Comparison of ENCODE assay signal across 21 mouse cellular contexts in genomic region chr1:52226416-52226815, GRCm38 (mm10).
"Had no signal": no experiment of that assay in that cellular context is flagged by ENCODE, and none has a peak within 500 bp of the region (broad histone marks: within the 10 kb centered on the region; RNA-seq: fewer than 3 reads in every experiment).

No protein-coding gene starts in this region.

- ATAC-seq: liver, embryonic 12.5 days; midbrain, embryonic 15.5 days had no signal

- H3K4me1 ChIP-seq: stomach, embryonic 15.5 days had no signal

- H3K36me3 ChIP-seq: limb, embryonic 10.5 days; limb, embryonic 13.5 days; liver, embryonic 12.5 days; lung, embryonic 15.5 days; midbrain, embryonic 12.5 days; midbrain, embryonic 15.5 days; neural tube, embryonic 13.5 days; stomach, embryonic 15.5 days had no signal

- H3K27ac ChIP-seq: kidney, postnatal 0 days; limb, embryonic 10.5 days; limb, embryonic 13.5 days; liver, embryonic 15.5 days; lung, embryonic 15.5 days; midbrain, embryonic 12.5 days; midbrain, embryonic 15.5 days; neural tube, embryonic 13.5 days; stomach, embryonic 15.5 days had no signal

- DNase-seq: kidney, adult 2 months; kidney, postnatal 36 days; liver; lung, adult 18-20 months; lung, postnatal 10 days; lung, postnatal 4 days; right cerebral cortex, adult 18-20 months; right cerebral cortex, postnatal 14 days; right cerebral cortex, postnatal 4 days; thymus, postnatal 4 days had no signal

- H3K9ac ChIP-seq: limb, embryonic 13.5 days; liver, embryonic 12.5 days; liver, embryonic 15.5 days; lung, embryonic 15.5 days; midbrain, embryonic 12.5 days; midbrain, embryonic 15.5 days; neural tube, embryonic 13.5 days; stomach, embryonic 15.5 days had no signal

- H3K4me3 ChIP-seq: limb, embryonic 10.5 days; limb, embryonic 13.5 days; liver, embryonic 12.5 days; liver, embryonic 15.5 days; lung, embryonic 15.5 days; midbrain, embryonic 12.5 days; midbrain, embryonic 15.5 days; myocyte; neural tube, embryonic 13.5 days; stomach, embryonic 15.5 days had no signal

- H3K27me3 ChIP-seq: limb, embryonic 13.5 days; liver, embryonic 12.5 days; liver, embryonic 15.5 days; lung, embryonic 15.5 days; midbrain, embryonic 12.5 days; midbrain, embryonic 15.5 days; neural tube, embryonic 13.5 days; stomach, embryonic 15.5 days had no signal

- H3K9me3 ChIP-seq: limb, embryonic 10.5 days; limb, embryonic 13.5 days; liver, embryonic 12.5 days; liver, embryonic 15.5 days; lung, embryonic 15.5 days; midbrain, embryonic 12.5 days; midbrain, embryonic 15.5 days; neural tube, embryonic 13.5 days; stomach, embryonic 15.5 days had no signal
